Comparison of ENCODE assay signal across 8 mouse cellular contexts in the genomic region with DNA sequence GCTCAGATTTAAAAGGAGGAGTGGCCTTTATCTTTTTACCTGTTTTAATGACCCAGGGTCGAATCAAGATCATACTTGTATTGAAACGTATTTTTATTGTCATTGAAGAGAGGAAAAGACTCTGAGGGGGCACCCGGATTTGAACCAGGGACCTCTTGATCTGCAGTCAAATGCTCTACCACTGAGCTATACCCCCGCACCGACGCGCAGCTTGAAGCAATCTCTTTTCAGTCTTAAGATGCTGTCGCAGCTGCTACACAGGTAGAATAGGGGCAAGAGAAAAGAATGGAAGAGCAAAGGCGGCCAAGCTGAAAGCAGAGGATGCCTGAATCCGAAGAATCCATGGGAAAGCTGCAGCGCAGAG. TPM values are rescaled to one million over a fixed set of nuclear protein-coding genes. Genes with fewer than 3 reads are reported as not detected.
DNase-seq lines count a peak whose midpoint lies in the region; ATAC-seq and TF ChIP-seq lines count a peak whose summit lies in the region.

A gene (plus strand): TSS at position 219 of the 364 bp plus-strand sequence.

- DNase-seq in A20 (ENCODE audit: low read depth, low spot score), result peak; percentile 95
- DNase-seq in adrenal gland, postnatal 4 days (ENCODE audit: low spot score in 2 of 2), result peak; percentile 74 to 78
- DNase-seq in kidney, postnatal 0 days (ENCODE audit: low spot score), result peak; percentile 81
- no peak for DNase-seq in liver, adult 2 months (ENCODE audit: extremely low read depth, low read depth, low spot score)
- peak; percentile 94 for DNase-seq in splenic B cell, adult 2 months (ENCODE audit: low read depth, low spot score)

- peak within 1 kb of the TSS; percentile 87 for H3K9ac ChIP-seq in embryonic facial prominence, embryonic 15.5 days
- H3K9ac ChIP-seq in heart, embryonic 11.5 days (ENCODE audit: low read depth, low read length), result peak within 1 kb of the TSS; percentile 79
- peak within 1 kb of the TSS; percentile 82 for H3K9ac ChIP-seq in kidney, postnatal 0 days (ENCODE audit: low read depth, low read length)
- peak within 1 kb of the TSS; percentile 91 for H3K9ac ChIP-seq in liver, adult 2 months (ENCODE audit: low read depth, low read length)

- peak; percentile 44; the same call in 1 of the 2 replicates for ATAC-seq in embryonic facial prominence, embryonic 15.5 days (ENCODE audit: insufficient number of reproducible peaks, low FRiP score, low TSS enrichment, low read depth)
- peak; percentile 20; the same call in 1 of the 2 replicates for ATAC-seq in heart, embryonic 11.5 days (replicated peaks; ENCODE audit: insufficient number of reproducible peaks, low FRiP score, low TSS enrichment)
- peak; percentile 59 for ATAC-seq in kidney, postnatal 0 days (replicated peaks; ENCODE audit: low FRiP score, low read depth)
- ATAC-seq in monocyte, adult 5-6 weeks (replicated peaks; ENCODE audit: insufficient number of reproducible peaks, low FRiP score, low TSS enrichment, poor library complexity, severe bottlenecking), result 0 out of 2 replicates have a peak, but pooled peaks have one; percentile 32

- H3K9me3 ChIP-seq in embryonic facial prominence, embryonic 15.5 days (replicated peaks), result no peaks in the 10 kb centered on the region
- no peaks in the 10 kb centered on the region for H3K9me3 ChIP-seq in heart, embryonic 11.5 days (replicated peaks; ENCODE audit: control insufficient read depth, low read length)
- H3K9me3 ChIP-seq in kidney, postnatal 0 days (replicated peaks; ENCODE audit: low read length), result no peaks in the 10 kb centered on the region

- no peak for TF ChIP-seq CTCF in kidney, postnatal 0 days (IDR thresholded peaks at IDR 0.05; ENCODE audit: low read depth)
- no peak for TF ChIP-seq CTCF in liver, adult 2 months (IDR thresholded peaks at IDR 0.05; ENCODE audit: low read depth, low read length)

- peaks cover 3% of the 10 kb centered on the region; the same call in 1 of the 2 replicates for H3K79me2 ChIP-seq in liver, adult 2 months (ENCODE audit: control insufficient read depth, insufficient read depth, low read length)

- WGBS in embryonic facial prominence, embryonic 15.5 days, result under 1% methylated on average over 11 of the region's 11 CpGs
- 2% methylated on average over 11 of the region's 11 CpGs for WGBS in heart, embryonic 11.5 days (ENCODE audit: insufficient replicate concordance)
- WGBS in kidney, postnatal 0 days, result 1% methylated on average over 11 of the region's 11 CpGs
- under 1% methylated on average over 11 of the region's 11 CpGs for WGBS in liver, adult 2 months

- no peaks in the 10 kb centered on the region for H3K27me3 ChIP-seq in embryonic facial prominence, embryonic 15.5 days
- no peaks in the 10 kb centered on the region for H3K27me3 ChIP-seq in heart, embryonic 11.5 days (ENCODE audit: control insufficient read depth, insufficient read depth, low read length)
- H3K27me3 ChIP-seq in kidney, postnatal 0 days (ENCODE audit: insufficient read depth, low read length), result no peaks in the 10 kb centered on the region
- no peaks in the 10 kb centered on the region for H3K27me3 ChIP-seq in liver, adult 2 months (ENCODE audit: control insufficient read depth, insufficient read depth, low read length)
- H3K27me3 ChIP-seq in splenic B cell, adult 2 months (ENCODE audit: control insufficient read depth, insufficient read depth, low read length, poor library complexity, severe bottlenecking), result no peaks in the 10 kb centered on the region

- peak within 1 kb of the TSS; percentile 98 for H3K27ac ChIP-seq in embryonic facial prominence, embryonic 15.5 days (replicated peaks)
- peak within 1 kb of the TSS; percentile 93 for H3K27ac ChIP-seq in heart, embryonic 11.5 days (ENCODE audit: low read depth, low read length)
- H3K27ac ChIP-seq in kidney, postnatal 0 days, result peak within 1 kb of the TSS; percentile 93
- peak within 1 kb of the TSS; percentile 97 for H3K27ac ChIP-seq in liver, adult 2 months (replicated peaks; ENCODE audit: insufficient read depth, low read depth, low read length)

- peaks cover 36% of the 10 kb centered on the region for H3K4me1 ChIP-seq in embryonic facial prominence, embryonic 15.5 days
- peaks cover 24% of the 10 kb centered on the region for H3K4me1 ChIP-seq in heart, embryonic 11.5 days (ENCODE audit: control insufficient read depth, insufficient read depth, low read length)
- H3K4me1 ChIP-seq in kidney, postnatal 0 days (replicated peaks; ENCODE audit: insufficient read depth, low read length), result peaks cover 16% of the 10 kb centered on the region; the same call in 1 of the 2 replicates
- peaks cover 19% of the 10 kb centered on the region for H3K4me1 ChIP-seq in liver, adult 2 months (ENCODE audit: control insufficient read depth, insufficient read depth, low read length)

- TF ChIP-seq POLR2A in liver, adult 2 months (IDR thresholded peaks at IDR 0.05; ENCODE audit: extremely low read depth, insufficient read depth, low read length), result no peak

- H3K4me3 ChIP-seq in embryonic facial prominence, embryonic 15.5 days (replicated peaks), result peak within 1 kb of the TSS; percentile 94
- H3K4me3 ChIP-seq in heart, embryonic 11.5 days (ENCODE audit: low read depth, low read length), result peak within 1 kb of the TSS; percentile 82
- H3K4me3 ChIP-seq in kidney, postnatal 0 days (replicated peaks; ENCODE audit: low read depth, low read length), result peak within 1 kb of the TSS; percentile 84
- peak within 1 kb of the TSS; percentile 97 for H3K4me3 ChIP-seq in liver, adult 2 months (ENCODE audit: insufficient read depth, low read depth, low read length)

- no peaks in the 10 kb centered on the region for H3K36me3 ChIP-seq in embryonic facial prominence, embryonic 15.5 days
- H3K36me3 ChIP-seq in heart, embryonic 11.5 days (ENCODE audit: control insufficient read depth, insufficient read depth, low read length), result no peaks in the 10 kb centered on the region; the same call in 1 of the 2 replicates
- H3K36me3 ChIP-seq in kidney, postnatal 0 days (ENCODE audit: insufficient read depth, low read length), result no peaks in the 10 kb centered on the region
- H3K36me3 ChIP-seq in liver, adult 2 months (ENCODE audit: control insufficient read depth, insufficient read depth, low read length), result no peaks in the 10 kb centered on the region
- H3K36me3 ChIP-seq in splenic B cell, adult 2 months (ENCODE audit: control insufficient read depth, insufficient read depth, low read length, poor library complexity, severe bottlenecking), result no peaks in the 10 kb centered on the region

- H3K4me2 ChIP-seq in embryonic facial prominence, embryonic 15.5 days (replicated peaks), result peak within 1 kb of the TSS; percentile 64
- peak within 1 kb of the TSS; percentile 91 for H3K4me2 ChIP-seq in heart, embryonic 11.5 days
- peak within 1 kb of the TSS; percentile 81 for H3K4me2 ChIP-seq in kidney, postnatal 0 days (ENCODE audit: low read length)

RNA-seq across cellular contexts. Expression of the gene that starts here (rescaled TPM):
- total RNA-seq in adrenal gland, postnatal 4 days (2021), result 100 to 1,000 TPM; 184 to 192 TPM
- 117 and 121 TPM in 2 replicates for polyA plus RNA-seq in embryonic facial prominence, embryonic 15.5 days (2015; fragmentation: Nextera tagmentation; extraction: Ambion mirVana)
- 30.0 and 37.5 TPM in 2 replicates for polyA plus RNA-seq in heart, embryonic 11.5 days (2014; fragmentation: Nextera tagmentation; extraction: Ambion mirVana)
- polyA plus RNA-seq in kidney, postnatal 0 days (2015; fragmentation: Nextera tagmentation; extraction: Ambion mirVana), result 87.7 and 96.4 TPM in 2 replicates
- 23.3 and 33.3 TPM in 2 replicates for total RNA-seq in liver, adult 2 months (2014; rRNA removed)
- 80.5 and 85.4 TPM in 2 replicates for polyA plus RNA-seq in liver, adult 2 months (2012; rRNA removed)
- 199 to 392 TPM (median 246 TPM) in 3 replicates for total RNA-seq in monocyte, adult 5-6 weeks (2017)
